Mouse (Mus musculus) megakaryocyte, embryonic 14.5 days (primary cell): ENCODE data around the gene Tmem186.

Experiments
- FLI1 ChIP-seq: IDR thresholded peaks from 2 replicates; pipeline ENCODE4 v1.6.1; 2012; ENCODE audit warnings: low read length, inconsistent platforms, mixed read lengths
- GATA1 ChIP-seq: IDR thresholded peaks from 3 replicates; pipeline ENCODE4 v1.6.1; 2012; ENCODE audit warnings: mixed read lengths, low read length, inconsistent platforms, borderline replicate concordance

DNA sequence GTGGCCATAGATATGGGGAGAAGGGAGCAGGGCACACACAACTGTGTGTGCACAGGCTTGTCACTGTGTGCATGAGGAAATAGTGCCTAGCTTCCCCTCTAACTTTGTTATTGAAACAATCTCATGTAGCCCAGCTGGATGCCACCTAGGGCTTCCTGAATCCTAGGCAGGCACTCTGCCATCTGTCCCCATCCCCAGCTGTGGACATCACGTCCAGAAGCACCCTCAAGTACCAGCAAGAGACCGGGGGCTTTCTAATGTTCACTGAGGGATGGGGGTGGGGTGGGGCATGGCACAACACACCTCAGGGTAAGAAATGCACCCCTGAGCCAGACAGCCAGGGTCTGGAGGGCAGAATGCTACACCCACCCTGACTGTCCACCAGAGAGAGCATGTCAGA, 30.9 kb upstream of the Tmem186 start:
- TF ChIP-seq GATA1 = no peak
- TF ChIP-seq FLI1 = no peak
